Mouse (Mus musculus): ENCODE results near the gene Vps9d1. TPM values are rescaled to one million over a fixed set of nuclear protein-coding genes. Genes with fewer than 3 reads are reported as not detected.

Vps9d1 gene
- polyA plus RNA-seq, 1 experiment, result 30.0 TPM

DNA sequence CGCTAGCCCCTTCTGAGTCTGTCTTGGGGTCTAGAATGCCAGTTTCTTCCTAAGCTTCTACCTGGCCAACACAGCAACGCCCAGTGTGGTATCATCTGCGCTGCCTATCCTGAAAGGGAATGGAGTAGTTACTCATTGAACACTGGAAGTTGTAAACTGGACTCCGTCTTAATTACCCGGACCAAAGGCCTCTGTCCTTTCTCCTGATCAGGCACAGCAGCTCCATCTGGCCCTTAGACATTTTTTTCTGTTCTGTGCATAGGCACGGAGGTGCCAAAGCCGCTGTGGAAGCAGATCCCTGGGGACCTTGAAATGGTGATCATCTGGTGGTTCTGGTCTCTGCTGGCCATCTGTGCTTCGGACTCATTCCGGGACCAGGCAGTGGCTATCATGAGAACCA, 60.4 kb downstream of the Vps9d1 start:
- TF ChIP-seq POLR2A (IDR thresholded peaks at IDR 0.05; ENCODE audit: control insufficient read depth, low read depth, low read length) (no peak), CTCF (IDR thresholded peaks at IDR 0.05; ENCODE audit: control insufficient read depth, insufficient read depth, insufficient replicate concordance, low read depth, low read length) (no peak)
- H3K4me3 ChIP-seq (ENCODE audit: control insufficient read depth, low read depth, low read length), result no peak overlapping the region
- H3K27ac ChIP-seq (ENCODE audit: control insufficient read depth, insufficient read depth, low read depth, low read length), result no peak overlapping the region
- H3K36me3 ChIP-seq (ENCODE audit: control insufficient read depth, insufficient read depth, low read length), result no peaks in the 10 kb centered on the region
- H3K4me1 ChIP-seq (ENCODE audit: control insufficient read depth, insufficient read depth, low read length), result no peaks in the 10 kb centered on the region
- no peaks in the 10 kb centered on the region for H3K27me3 ChIP-seq (ENCODE audit: control insufficient read depth, insufficient read depth, low read length)

Other genes with a start within 250 kb of the Vps9d1 start
- gene Ankrd11, start 212.1 kb downstream of the Vps9d1 start, polyA plus RNA-seq (2012; rRNA removed), result 37.6 and 41.9 TPM in 2 replicates
- 101 and 124 TPM in 2 replicates for gene Spg7, start 191.4 kb downstream of the Vps9d1 start, polyA plus RNA-seq (2012; rRNA removed)
- 834 and 1,155 TPM in 2 replicates for gene Rpl13, start 152.0 kb downstream of the Vps9d1 start, polyA plus RNA-seq (2012; rRNA removed)
- gene Cpne7, start 137.0 kb downstream of the Vps9d1 start, polyA plus RNA-seq (2012; rRNA removed), result 1.1 and 1.3 TPM in 2 replicates
- 3.8 and 5.2 TPM in 2 replicates for gene Sult5a1, start 96.0 kb downstream of the Vps9d1 start, polyA plus RNA-seq (2012; rRNA removed)
- gene Dpep1, start 68.1 kb downstream of the Vps9d1 start, polyA plus RNA-seq (2012; rRNA removed), result 9.6 and 10.5 TPM in 2 replicates
- 98.1 and 98.4 TPM in 2 replicates for gene Chmp1a, start 41.6 kb downstream of the Vps9d1 start, polyA plus RNA-seq (2012; rRNA removed)
- 921 and 929 TPM in 2 replicates for gene Spata33, start 41.5 kb downstream of the Vps9d1 start, polyA plus RNA-seq (2012; rRNA removed)
- 62.0 and 65.4 TPM in 2 replicates for gene Cdk10, start 29.5 kb downstream of the Vps9d1 start, polyA plus RNA-seq (2012; rRNA removed)
- gene Spata2l, start 18.1 kb downstream of the Vps9d1 start, polyA plus RNA-seq (2012; rRNA removed), result 34.4 and 35.0 TPM in 2 replicates
- gene Zfp276, start 153 bp downstream of the Vps9d1 start, polyA plus RNA-seq (2012; rRNA removed), result 7.9 and 8.3 TPM in 2 replicates
- gene Fanca, start 64.2 kb upstream of the Vps9d1 start, polyA plus RNA-seq (2012; rRNA removed), result 37.3 and 48.1 TPM in 2 replicates
- 26.0 and 27.4 TPM in 2 replicates for gene Spire2, start 78.4 kb upstream of the Vps9d1 start, polyA plus RNA-seq (2012; rRNA removed)
- gene Tcf25, start 119.4 kb upstream of the Vps9d1 start, polyA plus RNA-seq (2012; rRNA removed), result 39.4 and 41.8 TPM in 2 replicates
- gene Mc1r, start 152.8 kb upstream of the Vps9d1 start, polyA plus RNA-seq (2012; rRNA removed), result 0.02 and 0.15 TPM in 2 replicates
- gene Tubb3, start 157.1 kb upstream of the Vps9d1 start, polyA plus RNA-seq (2012; rRNA removed), result 43.5 and 48.7 TPM in 2 replicates
- gene Def8, start 169.2 kb upstream of the Vps9d1 start, polyA plus RNA-seq (2012; rRNA removed), result 3.5 and 3.7 TPM in 2 replicates
- 29.5 and 30.4 TPM in 2 replicates for gene Afg3l1, start 223.6 kb upstream of the Vps9d1 start, polyA plus RNA-seq (2012; rRNA removed)